Mouse (Mus musculus) intestine, embryonic 14.5 days (tissue): ENCODE measurements around the gene Atg9b. TPM values are rescaled to one million over a fixed set of nuclear protein-coding genes. Genes with fewer than 3 reads are reported as not detected.

ENCODE experiments used
- ATAC-seq: fragments of 200-750 bp; cut with Nextera tagmentation; replicated peaks from 2 replicates; pipeline ENCODE4 v1.8.0; 2017; ENCODE audit warnings: low read depth, moderate number of reproducible peaks, moderate TSS enrichment, moderate library complexity; ENCODE audit not compliant: low FRiP score, low TSS enrichment
- DNase-seq: peaks from one replicate; pipeline ENCODE4 v3.0.0-alpha.2; 2018; ENCODE audit warnings: low spot score
- H3K27ac ChIP-seq: fragments of 300-500 bp; sonication (generic); 2 replicates; pipeline ENCODE4 v1.5.1; 2014; ENCODE audit warnings: low read depth, mild to moderate bottlenecking, control low read depth
- H3K27me3 ChIP-seq: fragments of 300-500 bp; sonication (generic); replicated peaks from 2 replicates; pipeline ENCODE4 v1.6.1; 2014; ENCODE audit warnings: low read length, control low read depth; ENCODE audit not compliant: control insufficient read depth, insufficient read depth
- H3K36me3 ChIP-seq: fragments of 300-500 bp; sonication (generic); 2 replicates; pipeline ENCODE4 v1.6.1; 2014; ENCODE audit warnings: low read length, control low read depth; ENCODE audit not compliant: control insufficient read depth, insufficient read depth
- H3K4me1 ChIP-seq: fragments of 300-500 bp; sonication (generic); replicated peaks from 2 replicates; pipeline ENCODE4 v1.6.1; 2014; ENCODE audit warnings: low read length, control low read depth, mixed read lengths; ENCODE audit not compliant: control insufficient read depth, insufficient read depth
- H3K4me2 ChIP-seq: fragments of 300-500 bp; sonication (generic); 2 replicates; pipeline ENCODE4 v1.6.1; 2014; ENCODE audit warnings: low read length
- H3K4me3 ChIP-seq: fragments of 300-500 bp; sonication (generic); 2 replicates; pipeline ENCODE4 v1.5.1; 2014; ENCODE audit warnings: low read depth, low read length, control low read depth, mixed read lengths
- H3K9ac ChIP-seq: fragments of 300-500 bp; sonication (generic); 2 replicates; pipeline ENCODE4 v1.6.1; 2014; ENCODE audit warnings: mild to moderate bottlenecking, low read length
- H3K9me3 ChIP-seq: fragments of 300-500 bp; sonication (generic); 2 replicates; pipeline ENCODE4 v1.6.1; 2016; ENCODE audit warnings: low read length, control low read depth; ENCODE audit not compliant: control insufficient read depth
- WGBS: fragments of 180-500 bp; shearing (Covaris S2); extraction: QIAGEN DNeasy Blood & Tissue Kit; methylation state at CpG from one replicate; pipeline ENCODE4 v1.1.7; 2014; 5-methylcytosine and 5-hydroxymethylcytosine counted together
- polyA plus RNA-seq: library from polyadenylated mRNA; unstranded; fragments of >200 nt; fragmentation: Nextera tagmentation; extraction: Ambion mirVana; gene quantifications from 2 replicates; pipeline ENCODE4 v1.2.1, GENCODE M21; 2014

The Atg9b gene
- polyA plus RNA-seq, 1 experiment from 2014 or later, result 0.66 TPM

- no peak overlapping the region for H3K27ac ChIP-seq
- no peak overlapping the region for H3K4me3 ChIP-seq
- no peaks in the 10 kb centered on the region for H3K27me3 ChIP-seq
- H3K36me3 ChIP-seq, result peaks cover 9% of the 10 kb centered on the region
- WGBS, result 37% methylated on average over 9 of the region's 9 CpGs
- H3K4me1 ChIP-seq, result peaks cover 14% of the 10 kb centered on the region
- H3K9me3 ChIP-seq, result no peaks in the 10 kb centered on the region
- no peak for ATAC-seq
- H3K4me2 ChIP-seq, result no peak overlapping the region
- no peak for DNase-seq
- H3K9ac ChIP-seq, result no peak overlapping the region
Observed at GRCm38 (mm10) chr5:24337366-24337765, 54.6 kb downstream of the Atg9b start.

- H3K27me3 ChIP-seq, result no peaks in the 10 kb centered on the region
- WGBS, result 17% methylated on average over 3 of the region's 3 CpGs
Observed at GRCm38 (mm10) chr5:24335888-24336511, 55.9 kb downstream of the Atg9b start.

GRCm38 (mm10) chr5:24334749-24335148 is 57.2 kb downstream of the Atg9b start:
- Histone ChIP-seq H3K4me2 (no peak overlapping the region), H3K4me3 (no peak overlapping the region), H3K9me3 (no peaks in the 10 kb centered on the region), H3K27me3 (no peaks in the 10 kb centered on the region), H3K4me1 (peaks cover 20% of the 10 kb centered on the region), H3K36me3 (peaks cover 20% of the 10 kb centered on the region), H3K9ac (no peak overlapping the region), H3K27ac (no peak overlapping the region; the same call in 1 of the 2 replicates)
- WGBS, result 17% methylated on average over 3 of the region's 3 CpGs
- DNase-seq, result no peak
- ATAC-seq, result no peak

More at GRCm38 (mm10) chr5:24335888-24336511, 55.9 kb downstream of the Atg9b start:
- Histone ChIP-seq H3K9me3 (no peaks in the 10 kb centered on the region), H3K27ac (no peak overlapping the region), H3K36me3 (peaks cover 22% of the 10 kb centered on the region), H3K4me2 (no peak overlapping the region), H3K4me3 (no peak overlapping the region), H3K9ac (no peak overlapping the region), H3K4me1 (peaks cover 14% of the 10 kb centered on the region)
- DNase-seq (peak; percentile 79), ATAC-seq (peak; percentile 84)

Other genes with a start within 250 kb of the Atg9b start
- gene Nupl2, start 227.2 kb downstream of the Atg9b start, polyA plus RNA-seq, result 16.3 and 17.5 TPM in 2 replicates
- 9.0 and 11.2 TPM in 2 replicates for gene Kcnh2, start 40.5 kb downstream of the Atg9b start, polyA plus RNA-seq
- 6.6 and 6.8 TPM in 2 replicates for gene Nos3, start 27.3 kb downstream of the Atg9b start, polyA plus RNA-seq
- gene Abcb8, start 1.5 kb upstream of the Atg9b start, polyA plus RNA-seq, result 56.4 and 64.0 TPM in 2 replicates
- gene Asic3, start 21.2 kb upstream of the Atg9b start, polyA plus RNA-seq, result not detected in 2 replicates
- gene Cdk5, start 31.4 kb upstream of the Atg9b start, polyA plus RNA-seq, result 41.2 and 47.4 TPM in 2 replicates
- gene Slc4a2, start 31.7 kb upstream of the Atg9b start, polyA plus RNA-seq, result 32.7 and 35.7 TPM in 2 replicates
- gene Fastk, start 53.1 kb upstream of the Atg9b start, polyA plus RNA-seq, result 105 and 107 TPM in 2 replicates
- gene Tmub1, start 55.7 kb upstream of the Atg9b start, polyA plus RNA-seq, result 22.7 and 22.9 TPM in 2 replicates
- gene Agap3, start 60.0 kb upstream of the Atg9b start, polyA plus RNA-seq, result 22.0 and 22.9 TPM in 2 replicates
- gene Gbx1, start 135.1 kb upstream of the Atg9b start, polyA plus RNA-seq, result 0.07 TPM in 1 of 2 replicates, not detected in the other
- gene Asb10, start 148.8 kb upstream of the Atg9b start, polyA plus RNA-seq, result 0.28 and 0.32 TPM in 2 replicates
- gene 4931409K22Rik, start 164.7 kb upstream of the Atg9b start, polyA plus RNA-seq, result 0.15 TPM in 1 of 2 replicates, not detected in the other
- 97.6 and 98.4 TPM in 2 replicates for gene Abcf2, start 185.3 kb upstream of the Atg9b start, polyA plus RNA-seq
- gene Chpf2, start 194.6 kb upstream of the Atg9b start, polyA plus RNA-seq, result 8.6 and 10.6 TPM in 2 replicates
- 26.2 and 27.5 TPM in 2 replicates for gene Smarcd3, start 232.3 kb upstream of the Atg9b start, polyA plus RNA-seq